Mouse (Mus musculus): ENCODE results near the gene Tmem52b. TPM values are rescaled to one million over a fixed set of nuclear protein-coding genes. Genes with fewer than 3 reads are reported as not detected.
"Not testable (repeated sequence)": the region's sequence is repeated elsewhere in the genome, so short reads cannot be mapped to it uniquely, and the experiment has no call there.

Tmem52b gene
- not detected in 2 replicates for polyA plus RNA-seq (2016; fragmentation: Nextera tagmentation; extraction: Ambion mirVana)

- H3K27ac ChIP-seq, result no peak within 1 kb of the TSS
- no peaks in the 10 kb centered on the region for H3K4me1 ChIP-seq (replicated peaks)
- no peaks in the 10 kb centered on the region for H3K9me3 ChIP-seq
- no peak within 1 kb of the TSS for H3K4me3 ChIP-seq
- WGBS, result 70% methylated on average over 3 of the region's 3 CpGs
- no peaks in the 10 kb centered on the region for H3K36me3 ChIP-seq
- no peak for DNase-seq (ENCODE audit: low spot score)
- H3K27me3 ChIP-seq (ENCODE audit: insufficient read depth, poor library complexity, severe bottlenecking), result no peaks in the 10 kb centered on the region
Measured at GRCm38 (mm10) chr6:129512367-129512766, at the start of gene Tmem52b. TSS of gene Tmem52b (plus strand) at chr6:129512555.

- no peak for DNase-seq (ENCODE audit: low spot score)
- Histone ChIP-seq H3K27ac (no peak overlapping the region), H3K36me3 (no peaks in the 10 kb centered on the region), H3K4me1 (replicated peaks) (no peaks in the 10 kb centered on the region), H3K27me3 (ENCODE audit: insufficient read depth, poor library complexity, severe bottlenecking) (no peaks in the 10 kb centered on the region), H3K4me3 (no peak overlapping the region), H3K9me3 (no peaks in the 10 kb centered on the region)
- 93% methylated on average over 6 of the region's 6 CpGs for WGBS
Measured at GRCm38 (mm10) chr6:129471386-129471785, 41.0 kb upstream of the Tmem52b start.

GRCm38 (mm10) chr6:129472627-129473026, 39.7 kb upstream of the Tmem52b start:
- DNase-seq (ENCODE audit: low spot score), result no peak
- no peaks in the 10 kb centered on the region for H3K9me3 ChIP-seq
- H3K36me3 ChIP-seq, result no peaks in the 10 kb centered on the region
- H3K27ac ChIP-seq, result no peak overlapping the region
- H3K4me1 ChIP-seq (replicated peaks), result no peaks in the 10 kb centered on the region
- H3K4me3 ChIP-seq, result no peak overlapping the region
- 86% methylated on average over 5 of the region's 5 CpGs for WGBS
- no peaks in the 10 kb centered on the region for H3K27me3 ChIP-seq (ENCODE audit: insufficient read depth, poor library complexity, severe bottlenecking)

- DNase-seq (ENCODE audit: low spot score), result no peak
- WGBS, result 33% methylated on average over 13 of the region's 13 CpGs
- no peak overlapping the region for H3K4me3 ChIP-seq
- H3K36me3 ChIP-seq, result no peaks in the 10 kb centered on the region
- H3K27ac ChIP-seq, result no peak overlapping the region
- H3K9me3 ChIP-seq, result no peaks in the 10 kb centered on the region
- no peaks in the 10 kb centered on the region for H3K4me1 ChIP-seq (replicated peaks)
- no peaks in the 10 kb centered on the region for H3K27me3 ChIP-seq (ENCODE audit: insufficient read depth, poor library complexity, severe bottlenecking)
Measured at GRCm38 (mm10) chr6:129476404-129477126, 35.8 kb upstream of the Tmem52b start.

GRCm38 (mm10) chr6:129480089-129480958, 32.0 kb upstream of the Tmem52b start:
- Histone ChIP-seq H3K27ac (no peak overlapping the region), H3K4me3 (no peak overlapping the region), H3K27me3 (ENCODE audit: insufficient read depth, poor library complexity, severe bottlenecking) (no peaks in the 10 kb centered on the region), H3K36me3 (no peaks in the 10 kb centered on the region), H3K4me1 (replicated peaks) (no peaks in the 10 kb centered on the region), H3K9me3 (no peaks in the 10 kb centered on the region)
- 74% methylated on average over 8 of the region's 8 CpGs for WGBS
- DNase-seq (ENCODE audit: low spot score), result no peak

- H3K27me3 ChIP-seq (ENCODE audit: insufficient read depth, poor library complexity, severe bottlenecking), result no peaks in the 10 kb centered on the region
- no peaks in the 10 kb centered on the region for H3K9me3 ChIP-seq
- H3K36me3 ChIP-seq, result no peaks in the 10 kb centered on the region
- no peaks in the 10 kb centered on the region for H3K4me1 ChIP-seq (replicated peaks)
- no peak overlapping the region for H3K27ac ChIP-seq
- WGBS, result 85% methylated on average over 4 of the region's 4 CpGs
- no peak for DNase-seq (ENCODE audit: low spot score)
- H3K4me3 ChIP-seq, result no peak overlapping the region
Measured at GRCm38 (mm10) chr6:129494924-129495323, 17.4 kb upstream of the Tmem52b start.

- H3K36me3 ChIP-seq, result no peaks in the 10 kb centered on the region
- H3K27me3 ChIP-seq (ENCODE audit: insufficient read depth, poor library complexity, severe bottlenecking), result no peaks in the 10 kb centered on the region
- 91% methylated on average over 3 of the region's 3 CpGs for WGBS
- no peaks in the 10 kb centered on the region for H3K9me3 ChIP-seq
- no peak overlapping the region for H3K27ac ChIP-seq
- no peak for DNase-seq (ENCODE audit: low spot score)
- no peak overlapping the region for H3K4me3 ChIP-seq
- no peaks in the 10 kb centered on the region for H3K4me1 ChIP-seq (replicated peaks)
Measured at GRCm38 (mm10) chr6:129497345-129498218, 14.8 kb upstream of the Tmem52b start.

GRCm38 (mm10) chr6:129499516-129499915, 12.8 kb upstream of the Tmem52b start:
- H3K36me3 ChIP-seq; H3K27me3 ChIP-seq (ENCODE audit: insufficient read depth, poor library complexity, severe bottlenecking); H3K27ac ChIP-seq; H3K4me3 ChIP-seq; DNase-seq (ENCODE audit: low spot score); H3K9me3 ChIP-seq; H3K4me1 ChIP-seq (replicated peaks): not testable (repeated sequence)
- 88% methylated on average over 1 of the region's 1 CpGs for WGBS

GRCm38 (mm10) chr6:129503471-129503870, 8.9 kb upstream of the Tmem52b start:
- H3K27me3 ChIP-seq (ENCODE audit: insufficient read depth, poor library complexity, severe bottlenecking), result no peaks in the 10 kb centered on the region
- H3K4me1 ChIP-seq (replicated peaks), result no peaks in the 10 kb centered on the region
- H3K36me3 ChIP-seq, result no peaks in the 10 kb centered on the region
- WGBS, result 89% methylated on average over 2 of the region's 2 CpGs
- no peak for DNase-seq (ENCODE audit: low spot score)
- H3K4me3 ChIP-seq, result no peak overlapping the region
- H3K27ac ChIP-seq, result no peak overlapping the region
- peaks cover 6% of the 10 kb centered on the region; the same call in 1 of the 2 replicates for H3K9me3 ChIP-seq

GRCm38 (mm10) chr6:129507024-129507423, 5.3 kb upstream of the Tmem52b start, which contains the start of gene Olr1:
TSS of gene Olr1 (minus strand) at chr6:129507165.
- no peaks in the 10 kb centered on the region for H3K27me3 ChIP-seq (ENCODE audit: insufficient read depth, poor library complexity, severe bottlenecking)
- no peak within 1 kb of the TSS for H3K27ac ChIP-seq
- WGBS, result 85% methylated on average over 9 of the region's 9 CpGs
- no peak for DNase-seq (ENCODE audit: low spot score)
- peaks cover 6% of the 10 kb centered on the region; the same call in 1 of the 2 replicates for H3K9me3 ChIP-seq
- no peaks in the 10 kb centered on the region for H3K4me1 ChIP-seq (replicated peaks)
- H3K36me3 ChIP-seq, result no peaks in the 10 kb centered on the region
- H3K4me3 ChIP-seq, result no peak within 1 kb of the TSS

- H3K27ac ChIP-seq, result no peak overlapping the region
- 85% methylated on average over 6 of the region's 6 CpGs for WGBS
- no peaks in the 10 kb centered on the region for H3K9me3 ChIP-seq
Measured at GRCm38 (mm10) chr6:129510120-129510911, 2.0 kb upstream of the Tmem52b start.

GRCm38 (mm10) chr6:129512868-129513267, 513 bp downstream of the Tmem52b start:
- no peaks in the 10 kb centered on the region for H3K27me3 ChIP-seq (ENCODE audit: insufficient read depth, poor library complexity, severe bottlenecking)

More at GRCm38 (mm10) chr6:129510120-129510911, 2.0 kb upstream of the Tmem52b start:
- no peaks in the 10 kb centered on the region for H3K4me1 ChIP-seq (replicated peaks)
- no peak for DNase-seq (ENCODE audit: low spot score)
- no peaks in the 10 kb centered on the region for H3K27me3 ChIP-seq (ENCODE audit: insufficient read depth, poor library complexity, severe bottlenecking)
- H3K36me3 ChIP-seq, result no peaks in the 10 kb centered on the region
- no peak overlapping the region for H3K4me3 ChIP-seq

More at GRCm38 (mm10) chr6:129512868-129513267, 513 bp downstream of the Tmem52b start:
- Histone ChIP-seq H3K4me1 (replicated peaks) (no peaks in the 10 kb centered on the region), H3K9me3 (no peaks in the 10 kb centered on the region), H3K36me3 (no peaks in the 10 kb centered on the region), H3K27ac (no peak overlapping the region), H3K4me3 (no peak overlapping the region)
- DNase-seq (ENCODE audit: low spot score), result no peak
- WGBS, result 77% methylated on average over 8 of the region's 8 CpGs
